Mouse (Mus musculus): ENCODE data around the gene Gm17387.

- TF ChIP-seq POLR2A (IDR thresholded peaks at IDR 0.05; ENCODE audit: borderline replicate concordance, extremely low read depth, low read depth, low read length) (no peak), CTCF (IDR thresholded peaks at IDR 0.05; ENCODE audit: insufficient read depth, low read length) (no peak)
Observed at GRCm38 (mm10) chr7:140990185-140990584, 38.7 kb upstream of the Gm17387 start.
